Mouse (Mus musculus): ENCODE data around the gene 4931409K22Rik. TPM values are rescaled to one million over a fixed set of nuclear protein-coding genes. Genes with fewer than 3 reads are reported as not detected.

Gene 4931409K22Rik
- polyA plus RNA-seq, 1 experiment = not detected

DNA sequence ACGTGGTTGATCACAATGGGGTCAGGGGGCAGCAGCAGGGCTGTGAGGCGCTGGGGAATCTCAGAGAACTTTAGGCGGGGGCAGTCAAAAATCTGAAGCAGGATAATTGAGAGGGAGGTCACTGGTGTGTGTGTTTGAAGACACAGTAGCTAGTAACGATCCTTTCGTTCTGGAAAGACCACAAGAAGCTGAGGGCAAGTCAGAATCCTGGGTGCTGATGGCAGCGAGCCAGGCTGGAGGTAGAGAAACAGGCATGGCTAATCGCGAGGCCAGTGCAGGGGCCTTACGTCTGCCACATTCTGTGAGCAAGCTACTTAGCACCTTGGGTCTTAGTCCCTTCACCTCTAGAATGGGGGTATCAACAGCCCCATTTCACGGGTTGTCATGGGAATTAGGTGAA, 37.3 kb upstream of the 4931409K22Rik start:
- H3K27me3 ChIP-seq (ENCODE audit: control insufficient read depth, insufficient read depth, insufficient read length) = no peaks in the 10 kb centered on the region
- peaks cover 4% of the 10 kb centered on the region for H3K36me3 ChIP-seq (ENCODE audit: control insufficient read depth, insufficient read depth)
- H3ac ChIP-seq (ENCODE audit: control insufficient read depth, insufficient read length) = no peak overlapping the region
- no peak for TF ChIP-seq TCF12 (IDR thresholded peaks at IDR 0.05; ENCODE audit: insufficient read depth, poor library complexity, severe bottlenecking)
- TF ChIP-seq SRF (IDR thresholded peaks at IDR 0.05; ENCODE audit: control insufficient read depth, insufficient read length, low read depth) = no peak
- no peak for TF ChIP-seq POLR2AphosphoS2 (IDR thresholded peaks at IDR 0.05; ENCODE audit: insufficient read length, low read depth)
- no peak for TF ChIP-seq MYOD1 (IDR thresholded peaks at IDR 0.05; ENCODE audit: control insufficient read depth in 1 of 3, insufficient read length in 2 of 3, low read depth in 2 of 3)
- no peak for TF ChIP-seq CEBPB (IDR thresholded peaks at IDR 0.05; ENCODE audit: insufficient read depth, poor library complexity, severe bottlenecking)
- no peak for TF ChIP-seq REST (IDR thresholded peaks at IDR 0.05; ENCODE audit: insufficient read depth, insufficient read length)
- TF ChIP-seq E2F4 (IDR thresholded peaks at IDR 0.05; ENCODE audit: insufficient read depth) = no peak
- no peak for TF ChIP-seq TCF3 (IDR thresholded peaks at IDR 0.05; ENCODE audit: insufficient read length, low read depth)
- TF ChIP-seq MYOG (IDR thresholded peaks at IDR 0.05; ENCODE audit: control insufficient read depth in 1 of 3, insufficient read depth in 1 of 3, insufficient read length in 2 of 3, low read depth in 2 of 3) = no peak
- TF ChIP-seq USF1 (IDR thresholded peaks at IDR 0.05; ENCODE audit: low read depth) = no peak
- TF ChIP-seq POLR2A (IDR thresholded peaks at IDR 0.05; ENCODE audit: insufficient read length, low read depth) = no peak
- no peak for TF ChIP-seq MAX (IDR thresholded peaks at IDR 0.05; ENCODE audit: low read depth)
- H3K4me3 ChIP-seq = no peak overlapping the region
- H3K79me2 ChIP-seq (ENCODE audit: control insufficient read depth, insufficient read depth) = peaks cover 1% of the 10 kb centered on the region
- H3K4me2 ChIP-seq (ENCODE audit: low read depth) = no peak overlapping the region

DNA sequence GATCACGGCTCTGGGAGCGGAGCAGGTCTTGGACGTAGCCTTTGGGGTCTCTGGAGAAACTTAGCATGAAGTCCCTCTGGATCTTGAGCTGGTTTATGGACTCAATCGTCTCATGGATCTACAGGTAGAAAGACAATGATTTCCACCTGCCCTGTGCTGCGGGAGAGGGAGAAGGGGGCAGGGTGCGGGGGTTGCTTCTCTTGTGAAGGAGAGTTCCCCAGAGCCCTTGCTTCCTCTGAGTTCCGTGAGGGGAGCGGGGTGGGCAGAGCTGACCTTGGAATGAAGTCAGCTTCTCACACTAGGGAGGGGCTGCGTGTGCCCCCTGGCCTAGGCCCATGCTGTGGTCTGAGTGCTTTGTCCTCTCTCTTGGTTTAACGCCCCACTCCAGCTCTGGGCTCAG, 36.6 kb upstream of the 4931409K22Rik start:
- TF ChIP-seq MAX (IDR thresholded peaks at IDR 0.05; ENCODE audit: low read depth) (no peak), SRF (IDR thresholded peaks at IDR 0.05; ENCODE audit: control insufficient read depth, insufficient read length, low read depth) (no peak), POLR2A (IDR thresholded peaks at IDR 0.05; ENCODE audit: insufficient read length, low read depth) (no peak), E2F4 (IDR thresholded peaks at IDR 0.05; ENCODE audit: insufficient read depth) (no peak), USF1 (IDR thresholded peaks at IDR 0.05; ENCODE audit: low read depth) (no peak), MYOD1 (IDR thresholded peaks at IDR 0.05; ENCODE audit: control insufficient read depth in 1 of 3, insufficient read length in 2 of 3, low read depth in 2 of 3) (no peak), POLR2AphosphoS2 (IDR thresholded peaks at IDR 0.05; ENCODE audit: insufficient read length, low read depth) (no peak), CEBPB (IDR thresholded peaks at IDR 0.05; ENCODE audit: insufficient read depth, poor library complexity, severe bottlenecking) (no peak), TCF3 (IDR thresholded peaks at IDR 0.05; ENCODE audit: insufficient read length, low read depth) (no peak), TCF12 (IDR thresholded peaks at IDR 0.05; ENCODE audit: insufficient read depth, poor library complexity, severe bottlenecking) (no peak), MYOG (IDR thresholded peaks at IDR 0.05; ENCODE audit: control insufficient read depth in 1 of 3, insufficient read depth in 1 of 3, insufficient read length in 2 of 3, low read depth in 2 of 3) (no peak), REST (IDR thresholded peaks at IDR 0.05; ENCODE audit: insufficient read depth, insufficient read length) (no peak)
- no peak overlapping the region for H3ac ChIP-seq (ENCODE audit: control insufficient read depth, insufficient read length)

DNA sequence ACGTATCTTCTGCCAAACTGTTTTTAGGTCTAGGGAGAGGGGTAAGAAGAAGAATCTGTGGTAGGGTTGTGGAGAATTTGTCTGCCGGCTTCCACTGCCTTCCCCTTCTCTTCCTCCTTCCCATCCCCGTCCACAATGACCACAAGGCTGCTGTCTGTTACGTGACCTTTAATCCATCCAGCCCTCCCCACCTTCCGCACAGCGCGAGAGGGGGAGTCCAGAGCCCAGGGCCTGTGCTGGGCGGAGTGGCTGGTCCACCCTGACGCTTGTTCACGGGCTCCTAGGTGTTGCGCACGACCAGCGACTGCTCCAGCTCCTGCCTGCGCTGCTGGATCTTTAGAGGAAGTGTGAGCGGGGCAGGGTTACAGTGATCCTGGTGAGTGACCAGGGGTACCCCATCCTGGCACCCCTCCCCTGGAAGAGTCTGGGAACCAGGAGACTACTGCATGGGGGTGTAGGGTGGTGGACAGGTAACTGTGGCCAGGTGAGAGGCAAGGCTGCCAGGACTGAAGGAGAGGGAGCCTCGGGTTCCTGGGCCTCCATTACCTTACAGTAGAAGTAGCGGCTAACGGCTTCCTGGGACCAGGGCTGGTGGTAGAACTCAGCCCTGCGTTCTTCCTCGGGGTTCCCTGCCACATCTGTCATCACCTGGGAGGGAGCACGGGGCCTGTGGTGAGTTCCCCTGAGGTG, 36.0 kb upstream of the 4931409K22Rik start:
- Histone ChIP-seq H3K27me3 (ENCODE audit: control insufficient read depth, insufficient read depth, insufficient read length) (no peaks in the 10 kb centered on the region), H3K4me3 (no peak overlapping the region), H3ac (ENCODE audit: control insufficient read depth, insufficient read length) (no peak overlapping the region), H3K36me3 (ENCODE audit: control insufficient read depth, insufficient read depth) (peaks cover 4% of the 10 kb centered on the region), H3K4me2 (ENCODE audit: low read depth) (no peak overlapping the region), H3K79me2 (ENCODE audit: control insufficient read depth, insufficient read depth) (peaks cover 11% of the 10 kb centered on the region)
- TF ChIP-seq E2F4 (IDR thresholded peaks at IDR 0.05; ENCODE audit: insufficient read depth) = no peak
- no peak for TF ChIP-seq TCF3 (IDR thresholded peaks at IDR 0.05; ENCODE audit: insufficient read length, low read depth)
- TF ChIP-seq USF1 (IDR thresholded peaks at IDR 0.05; ENCODE audit: low read depth) = no peak
- peak; percentile 26 for TF ChIP-seq POLR2AphosphoS2 (IDR thresholded peaks at IDR 0.05; ENCODE audit: insufficient read length, low read depth)
- no peak for TF ChIP-seq MYOG (IDR thresholded peaks at IDR 0.05; ENCODE audit: control insufficient read depth in 1 of 3, insufficient read depth in 1 of 3, insufficient read length in 2 of 3, low read depth in 2 of 3)
- no peak for TF ChIP-seq MYOD1 (IDR thresholded peaks at IDR 0.05; ENCODE audit: control insufficient read depth in 1 of 3, insufficient read length in 2 of 3, low read depth in 2 of 3)
- no peak for TF ChIP-seq MAX (IDR thresholded peaks at IDR 0.05; ENCODE audit: low read depth)

More for the DNA sequence above, 36.6 kb upstream of the 4931409K22Rik start:
- no peak overlapping the region for H3K4me2 ChIP-seq (ENCODE audit: low read depth)
- no peaks in the 10 kb centered on the region for H3K27me3 ChIP-seq (ENCODE audit: control insufficient read depth, insufficient read depth, insufficient read length)
- peaks cover 5% of the 10 kb centered on the region for H3K79me2 ChIP-seq (ENCODE audit: control insufficient read depth, insufficient read depth)
- H3K4me3 ChIP-seq = no peak overlapping the region
- peaks cover 4% of the 10 kb centered on the region for H3K36me3 ChIP-seq (ENCODE audit: control insufficient read depth, insufficient read depth)

DNA sequence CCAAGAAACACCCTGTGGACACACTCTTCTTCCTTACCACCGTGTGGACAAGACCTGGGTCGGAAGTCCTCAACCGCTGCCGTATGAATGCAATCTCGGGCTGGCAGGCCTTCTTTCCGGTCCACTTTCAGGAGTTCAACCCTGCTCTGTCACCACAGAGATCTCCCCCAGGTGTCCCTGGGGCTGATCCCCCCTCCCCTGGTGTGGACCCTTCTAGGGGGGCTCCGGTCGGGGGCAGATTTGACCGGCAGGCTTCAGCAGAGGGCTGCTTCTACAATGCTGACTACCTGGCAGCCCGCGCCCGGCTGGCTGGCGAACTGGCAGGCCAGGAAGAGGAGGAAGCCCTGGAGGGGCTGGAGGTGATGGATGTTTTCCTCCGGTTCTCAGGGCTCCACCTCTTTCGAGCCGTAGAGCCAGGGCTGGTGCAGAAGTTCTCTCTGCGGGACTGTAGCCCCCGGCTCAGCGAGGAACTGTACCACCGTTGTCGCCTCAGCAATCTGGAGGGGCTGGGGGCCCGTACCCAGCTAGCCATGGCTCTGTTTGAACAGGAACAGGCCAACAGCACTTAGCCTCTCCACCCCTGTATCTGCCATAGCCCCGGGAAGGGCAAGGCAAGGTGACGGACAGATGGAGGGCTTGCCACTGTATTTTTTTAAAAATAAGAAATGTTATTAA, 35.3 kb upstream of the 4931409K22Rik start:
- no peak overlapping the region for H3K4me3 ChIP-seq
- peak; percentile 55 for TF ChIP-seq POLR2AphosphoS2 (IDR thresholded peaks at IDR 0.05; ENCODE audit: insufficient read length, low read depth)
- no peak for TF ChIP-seq MAX (IDR thresholded peaks at IDR 0.05; ENCODE audit: low read depth)
- H3K27me3 ChIP-seq (ENCODE audit: control insufficient read depth, insufficient read depth, insufficient read length) = no peaks in the 10 kb centered on the region
- peak overlapping the region; percentile 84 for H3K4me2 ChIP-seq (ENCODE audit: low read depth)
- peaks cover 18% of the 10 kb centered on the region for H3K79me2 ChIP-seq (ENCODE audit: control insufficient read depth, insufficient read depth)
- H3K36me3 ChIP-seq (ENCODE audit: control insufficient read depth, insufficient read depth) = peaks cover 4% of the 10 kb centered on the region
- H3ac ChIP-seq (ENCODE audit: control insufficient read depth, insufficient read length) = no peak overlapping the region
